Mouse (Mus musculus) testis, adult 2 months (tissue): ENCODE results near the gene Tmem259.

ENCODE experiments used
- CTCF ChIP-seq: fragments of 200-500 bp; IDR thresholded peaks from 2 replicates; pipeline ENCODE4 v1.5.1; 2012; ENCODE audit warnings: low read depth, mild to moderate bottlenecking, inconsistent platforms, low read length, moderate library complexity; ENCODE audit not compliant: control insufficient read depth, insufficient read depth, insufficient replicate concordance
- POLR2A ChIP-seq: fragments of 200-500 bp; IDR thresholded peaks from 2 replicates; pipeline ENCODE4 v1.6.1; 2012; ENCODE audit warnings: low read depth, mild to moderate bottlenecking, inconsistent platforms, low read length, moderate library complexity; ENCODE audit not compliant: control insufficient read depth

DNA sequence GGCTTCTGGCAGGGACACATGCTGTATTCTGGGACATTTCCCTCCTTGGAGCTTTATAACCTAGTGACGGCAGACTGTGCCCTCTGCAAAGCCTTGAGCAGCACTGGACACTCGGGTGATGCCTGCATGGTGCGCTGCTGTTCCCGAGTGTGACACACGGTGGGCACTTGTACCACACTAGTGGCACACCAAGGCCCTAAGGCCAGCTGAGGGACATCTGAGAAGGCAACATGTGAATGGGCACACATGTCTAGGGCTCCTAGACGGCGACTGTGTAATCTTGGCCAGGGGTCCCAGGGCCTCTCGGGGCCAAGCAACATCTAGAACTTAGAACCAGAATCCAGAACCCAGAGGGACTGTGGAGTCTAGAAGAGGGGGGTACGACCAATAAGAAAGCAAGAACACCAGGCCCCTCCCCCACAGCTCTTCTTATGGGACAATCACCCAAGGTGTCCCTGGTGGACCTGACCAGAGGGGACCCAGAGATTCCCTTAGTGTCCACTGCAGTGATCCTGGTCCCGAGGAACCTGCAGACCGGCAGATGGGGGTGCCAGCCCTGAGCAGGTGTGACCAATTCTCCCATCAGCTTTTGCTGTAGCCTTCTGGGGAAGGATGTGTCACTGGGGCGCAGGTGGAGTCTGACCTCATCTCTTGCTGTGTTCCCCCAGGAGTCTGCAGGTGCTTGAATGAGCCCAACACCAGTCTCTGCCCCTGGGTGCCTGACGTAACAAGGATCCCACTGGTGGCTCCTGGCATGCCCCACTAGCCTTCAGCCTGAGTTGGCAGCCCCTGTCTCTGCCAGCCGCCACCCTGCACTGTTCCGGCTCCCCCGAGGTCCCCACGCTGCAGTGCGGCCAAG lies 53.9 kb downstream of the Tmem259 start:
- TF ChIP-seq POLR2A (0 out of 2 replicates have a peak, but pooled peaks have one; percentile 55), CTCF (no peak)
